Mouse (Mus musculus): Measurements from ENCODE around the gene Hk1.

- no peak for TF ChIP-seq POLR2A (IDR thresholded peaks at IDR 0.05; ENCODE audit: insufficient read length, low read depth)
- TF ChIP-seq MYOD1 (IDR thresholded peaks at IDR 0.05; ENCODE audit: control insufficient read depth in 1 of 3, insufficient read length in 2 of 3, low read depth in 2 of 3), result no peak
- TF ChIP-seq E2F4 (IDR thresholded peaks at IDR 0.05; ENCODE audit: insufficient read depth), result no peak
- TF ChIP-seq TCF12 (IDR thresholded peaks at IDR 0.05; ENCODE audit: insufficient read depth, poor library complexity, severe bottlenecking), result no peak
- TF ChIP-seq CEBPB (IDR thresholded peaks at IDR 0.05; ENCODE audit: insufficient read depth, poor library complexity, severe bottlenecking), result no peak
- TF ChIP-seq REST (IDR thresholded peaks at IDR 0.05; ENCODE audit: insufficient read depth, insufficient read length), result no peak
- no peak for TF ChIP-seq MYOG (IDR thresholded peaks at IDR 0.05; ENCODE audit: control insufficient read depth in 1 of 3, insufficient read depth in 1 of 3, insufficient read length in 2 of 3, low read depth in 2 of 3)
- TF ChIP-seq POLR2AphosphoS2 (IDR thresholded peaks at IDR 0.05; ENCODE audit: insufficient read length, low read depth), result no peak
- TF ChIP-seq MAX (IDR thresholded peaks at IDR 0.05; ENCODE audit: low read depth), result no peak
- no peak for TF ChIP-seq USF1 (IDR thresholded peaks at IDR 0.05; ENCODE audit: low read depth)
Measured at GRCm38 (mm10) chr10:62242358-62242757, 137.3 kb downstream of the Hk1 start.

All from myocyte (in vitro differentiated cells).